Mouse (Mus musculus) T-cell, adult 2 months (primary cell): ENCODE measurements around the gene Sh2d7.
A peak's percentile ranks its signal among the peaks of the same experiment; 100 is the strongest.

Experiments
- DNase-seq: peaks from one replicate; pipeline ENCODE4 v3.0.0; 2022; ENCODE audit warnings: low spot score

Sh2d7 gene

GRCm38 (mm10) chr9:54538684-54539083 lies at the start of gene Sh2d7:
Gene Sh2d7, plus strand, starts transcription at chr9:54538984.
- DNase-seq = no peak

- no peak for DNase-seq
Observed at GRCm38 (mm10) chr9:54489599-54489998, 49.2 kb upstream of the Sh2d7 start.

GRCm38 (mm10) chr9:54490431-54490830 lies 48.4 kb upstream of the Sh2d7 start:
- no peak for DNase-seq

- DNase-seq = no peak
Observed at GRCm38 (mm10) chr9:54499291-54499690, 39.5 kb upstream of the Sh2d7 start.

GRCm38 (mm10) chr9:54499791-54500190 lies 39.0 kb upstream of the Sh2d7 start:
- DNase-seq = no peak

GRCm38 (mm10) chr9:54500832-54501452 lies 37.8 kb upstream of the Sh2d7 start:
- DNase-seq = no peak

- peak; percentile 3 for DNase-seq
Observed at GRCm38 (mm10) chr9:54501453-54502110, 37.2 kb upstream of the Sh2d7 start, which contains the start of gene Dmxl2. Gene Dmxl2, minus strand, starts transcription at chr9:54501626.

- no peak for DNase-seq
Observed at GRCm38 (mm10) chr9:54502111-54502495, 36.7 kb upstream of the Sh2d7 start.

GRCm38 (mm10) chr9:54502873-54503272 lies 35.9 kb upstream of the Sh2d7 start:
- DNase-seq = no peak

GRCm38 (mm10) chr9:54515991-54516390 lies 22.8 kb upstream of the Sh2d7 start:
- DNase-seq = no peak

- DNase-seq = no peak
Observed at GRCm38 (mm10) chr9:54518921-54519320, 19.9 kb upstream of the Sh2d7 start.

- DNase-seq = no peak
Observed at GRCm38 (mm10) chr9:54520286-54520685, 18.5 kb upstream of the Sh2d7 start.

GRCm38 (mm10) chr9:54527694-54528093 lies 11.1 kb upstream of the Sh2d7 start:
- no peak for DNase-seq

GRCm38 (mm10) chr9:54529950-54530349 lies 8.8 kb upstream of the Sh2d7 start:
- no peak for DNase-seq

- no peak for DNase-seq
Observed at GRCm38 (mm10) chr9:54530836-54531235, 7.9 kb upstream of the Sh2d7 start.

- no peak for DNase-seq
Observed at GRCm38 (mm10) chr9:54531421-54531820, 7.4 kb upstream of the Sh2d7 start.

- DNase-seq = no peak
Observed at GRCm38 (mm10) chr9:54532926-54533325, 5.9 kb upstream of the Sh2d7 start.

- no peak for DNase-seq
Observed at GRCm38 (mm10) chr9:54533975-54534374, 4.8 kb upstream of the Sh2d7 start.

- DNase-seq = no peak
Observed at GRCm38 (mm10) chr9:54536236-54536635, 2.5 kb upstream of the Sh2d7 start.

GRCm38 (mm10) chr9:54537030-54537429 lies 1.8 kb upstream of the Sh2d7 start:
- no peak for DNase-seq

- DNase-seq = no peak
Observed at GRCm38 (mm10) chr9:54537480-54537879, 1.3 kb upstream of the Sh2d7 start.

- DNase-seq = no peak
Observed at GRCm38 (mm10) chr9:54538244-54538643, 540 bp upstream of the Sh2d7 start.

GRCm38 (mm10) chr9:54540801-54541200 lies 2.0 kb downstream of the Sh2d7 start:
- no peak for DNase-seq
